Mouse (Mus musculus): ENCODE measurements at regions not wholly inside any gene's neighbourhood (a gene's known extent, or its start where the extent isn't known, plus 50 kb on each side); places are given as distances from the start of the nearest gene placed in this dataset.

DNA sequence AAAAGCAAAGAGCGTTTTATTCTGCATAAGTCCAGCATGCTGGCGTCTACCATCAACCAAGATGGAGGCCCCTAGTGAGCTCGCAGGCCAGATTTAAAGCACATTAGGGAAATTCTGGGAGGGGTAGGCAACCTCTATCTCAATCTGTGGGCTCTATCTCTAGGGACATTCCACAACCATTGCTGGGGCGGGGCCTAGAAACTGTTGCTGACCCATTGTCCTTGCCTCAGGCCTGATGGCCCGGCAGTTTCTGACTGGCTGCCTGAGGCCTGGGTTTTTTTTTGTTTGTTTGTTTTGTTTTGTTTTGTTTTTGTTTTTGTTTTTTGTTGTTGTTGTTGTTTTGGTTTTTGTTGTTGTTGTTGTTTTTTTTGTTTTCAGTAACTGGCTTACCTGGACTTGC lies 81.4 kb downstream of the Gm10260 start:
- no peak for TF ChIP-seq POLR2A (IDR thresholded peaks at IDR 0.05; ENCODE audit: control insufficient read depth, low read depth, low read length)
- TF ChIP-seq CTCF (IDR thresholded peaks at IDR 0.05; ENCODE audit: control insufficient read depth, insufficient read depth, insufficient replicate concordance, low read depth, low read length): no peak
